Mouse (Mus musculus): Measurements from ENCODE around the gene Pard3b. TPM values are rescaled to one million over a fixed set of nuclear protein-coding genes. Genes with fewer than 3 reads are reported as not detected.

Pard3b gene
- total RNA-seq, 2 experiments from 2014 or later = 16.7 to 17.9 TPM

GRCm38 (mm10) chr1:61928131-61928761 lies 289.6 kb downstream of the Pard3b start:
- no peak for DNase-seq

DNA sequence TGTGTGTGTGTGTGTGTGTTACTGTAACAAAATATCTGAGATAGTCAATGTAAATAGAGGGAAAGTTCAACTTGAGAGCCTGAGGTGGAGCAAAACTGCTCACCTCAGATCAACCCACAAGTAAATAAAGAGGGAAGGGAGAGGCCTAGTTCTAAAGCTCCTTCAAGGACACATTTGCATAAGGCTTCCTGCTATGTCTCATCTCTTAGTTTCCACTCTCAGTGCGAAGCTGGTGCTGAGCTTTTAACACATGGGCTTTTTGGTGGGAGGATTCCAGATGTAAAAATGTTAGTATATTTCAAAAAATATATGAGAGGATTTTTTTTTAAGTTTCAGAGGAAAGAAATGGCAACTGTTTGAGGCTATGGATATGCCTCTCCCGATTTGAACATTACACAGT lies 294.9 kb downstream of the Pard3b start:
- DNase-seq = no peak

- DNase-seq = peak; percentile 10
These were observed 296.1 kb downstream of the Pard3b start for GRCm38 (mm10) chr1:61934760-61935159.

DNA sequence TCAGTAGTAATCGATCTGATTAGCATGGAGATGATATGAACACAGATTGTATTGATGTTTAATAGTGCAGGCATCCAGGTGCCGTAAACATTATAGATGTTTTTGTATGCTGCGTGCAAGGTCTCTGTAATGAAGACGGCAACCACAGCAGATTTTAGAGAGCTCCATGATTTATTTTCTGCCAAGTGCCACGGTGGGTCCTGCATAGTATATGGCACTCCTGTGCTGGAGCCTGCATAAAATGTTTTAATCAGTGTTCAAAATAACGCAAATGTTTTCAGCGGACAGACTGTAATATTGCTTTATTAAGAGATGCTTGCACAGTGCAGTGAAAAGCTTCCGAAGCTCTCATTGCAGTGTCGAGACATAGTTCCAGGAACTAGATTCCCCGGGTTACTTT lies 301.3 kb downstream of the Pard3b start:
- DNase-seq = no peak

DNA sequence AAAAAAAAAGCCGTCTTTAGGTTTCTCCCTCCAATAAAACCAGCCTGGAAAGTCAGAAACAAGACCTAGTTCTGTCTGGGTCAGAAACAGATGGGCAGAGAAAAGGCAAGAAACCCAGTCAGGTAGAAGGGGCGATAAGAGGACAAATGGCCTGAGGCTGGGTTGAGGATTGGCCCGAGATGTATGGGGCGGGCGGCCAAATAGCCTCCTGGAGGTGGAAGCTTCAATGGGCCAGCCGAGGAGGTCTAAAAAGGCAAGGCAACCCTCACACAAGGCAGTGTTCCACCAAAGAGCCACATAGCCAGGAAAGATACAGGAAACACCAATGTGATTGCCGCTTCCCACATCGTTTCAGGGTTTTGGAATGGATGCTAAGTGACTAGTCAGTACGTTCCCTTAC lies 322.9 kb downstream of the Pard3b start:
- no peak for DNase-seq

DNA sequence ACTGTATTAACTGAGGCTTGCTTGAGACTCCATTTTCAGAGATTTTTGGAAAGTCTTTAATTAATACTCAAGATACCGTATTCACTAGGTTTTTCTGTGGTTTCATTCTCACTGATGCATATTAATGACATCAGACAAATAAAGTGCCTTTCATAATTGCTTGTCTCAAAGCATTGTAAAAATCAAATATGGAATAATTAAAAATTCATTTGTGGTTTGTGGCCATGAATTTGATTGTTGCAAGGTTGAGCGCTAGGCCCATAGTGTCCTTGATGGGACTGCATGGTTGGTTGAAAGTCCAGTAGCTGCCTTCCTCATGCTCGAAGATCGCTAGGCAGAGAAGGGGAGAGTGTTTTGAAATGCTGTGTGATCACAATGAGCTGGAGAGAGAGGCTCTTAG lies 323.9 kb downstream of the Pard3b start:
- DNase-seq = no peak

GRCm38 (mm10) chr1:61967124-61967523 lies 328.5 kb downstream of the Pard3b start:
- DNase-seq = no peak

GRCm38 (mm10) chr1:61967807-61968206 lies 329.2 kb downstream of the Pard3b start:
- no peak for DNase-seq

DNA sequence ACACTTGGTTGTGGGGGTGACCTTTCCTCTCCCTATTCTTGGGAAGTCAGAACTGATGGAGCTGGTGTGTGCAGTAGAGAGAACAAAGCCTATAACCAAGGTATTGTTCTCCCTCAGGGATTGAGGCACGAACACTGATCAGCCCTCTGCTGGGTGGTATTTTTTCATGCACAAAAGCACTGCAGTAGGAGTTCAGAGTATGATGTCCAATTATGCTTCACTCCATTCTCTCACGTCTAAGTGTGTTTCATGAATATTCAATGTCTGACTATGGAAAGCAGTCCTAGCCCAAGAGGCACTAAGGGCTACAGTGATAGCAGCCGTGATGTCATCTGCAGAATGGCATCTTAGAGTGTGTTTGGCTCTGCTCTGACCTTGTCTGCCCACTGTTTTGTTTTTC lies 359.1 kb downstream of the Pard3b start:
- no peak for DNase-seq

GRCm38 (mm10) chr1:62008811-62009210 lies 370.2 kb downstream of the Pard3b start:
- no peak for DNase-seq

- DNase-seq = no peak
These were observed 373.1 kb downstream of the Pard3b start for GRCm38 (mm10) chr1:62011712-62012111.

- no peak for DNase-seq
These were observed 378.1 kb downstream of the Pard3b start for GRCm38 (mm10) chr1:62016536-62017300.

GRCm38 (mm10) chr1:62018276-62018675 lies 379.7 kb downstream of the Pard3b start:
- DNase-seq = no peak

GRCm38 (mm10) chr1:62019743-62020142 lies 381.1 kb downstream of the Pard3b start:
- DNase-seq = no peak

GRCm38 (mm10) chr1:62041718-62042117 lies 403.1 kb downstream of the Pard3b start:
- peak; percentile 52 for DNase-seq

DNA sequence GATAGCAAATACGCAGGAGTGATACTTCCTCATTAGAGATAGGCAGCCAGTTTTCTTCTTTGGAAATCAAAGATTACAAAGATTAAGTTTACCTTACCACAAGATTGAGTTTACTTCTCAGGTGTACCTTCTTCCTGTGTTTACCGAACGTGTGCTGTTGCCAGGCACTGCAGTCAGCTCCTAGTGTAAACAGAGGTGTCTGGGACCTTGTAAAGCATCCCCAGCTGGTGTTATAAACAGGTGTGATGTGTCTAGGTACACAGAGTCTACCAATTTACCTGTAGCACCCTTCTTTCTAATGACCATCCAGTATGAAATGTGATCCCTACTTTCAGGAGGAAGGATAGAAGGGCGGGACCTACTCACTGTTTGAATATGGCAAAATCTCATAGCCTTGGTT lies 410.0 kb downstream of the Pard3b start:
- DNase-seq = no peak

DNA sequence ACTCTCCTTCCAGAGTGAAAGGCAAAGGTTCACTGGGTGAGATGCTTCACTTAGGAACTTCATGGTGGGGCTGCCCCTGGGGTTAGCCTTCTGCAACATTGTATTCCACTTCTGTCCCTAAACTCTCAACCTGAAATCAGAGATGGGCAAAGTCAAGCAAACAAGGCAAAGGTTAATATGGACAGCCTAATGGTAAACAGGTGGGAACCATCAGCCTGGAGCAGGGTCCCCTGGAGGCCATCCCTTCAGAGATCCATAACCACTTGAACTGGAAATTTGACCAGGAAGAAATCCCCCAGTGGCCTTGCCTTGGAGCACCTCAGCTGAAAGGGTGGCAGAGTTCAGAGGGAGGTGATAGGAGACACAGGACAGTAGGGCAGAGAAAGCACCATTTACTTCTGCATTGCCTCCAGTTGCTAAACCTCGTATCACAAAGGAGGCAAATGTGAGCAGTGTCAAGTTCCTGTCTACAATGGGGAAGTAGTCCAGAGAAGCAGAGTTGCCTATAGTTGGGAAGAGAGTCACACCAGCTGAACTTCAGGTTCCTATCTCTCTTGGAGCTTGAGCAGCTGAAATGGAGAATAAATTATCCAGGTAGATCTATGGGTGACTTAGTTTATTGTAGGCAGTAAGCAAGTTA lies 412.7 kb downstream of the Pard3b start:
- no peak for DNase-seq

GRCm38 (mm10) chr1:62053167-62053638 lies 414.6 kb downstream of the Pard3b start:
- no peak for DNase-seq

- DNase-seq = no peak
These were observed 416.7 kb downstream of the Pard3b start for GRCm38 (mm10) chr1:62055280-62055679.

- DNase-seq = no peak
These were observed 432.0 kb downstream of the Pard3b start for GRCm38 (mm10) chr1:62070617-62071016.

DNA sequence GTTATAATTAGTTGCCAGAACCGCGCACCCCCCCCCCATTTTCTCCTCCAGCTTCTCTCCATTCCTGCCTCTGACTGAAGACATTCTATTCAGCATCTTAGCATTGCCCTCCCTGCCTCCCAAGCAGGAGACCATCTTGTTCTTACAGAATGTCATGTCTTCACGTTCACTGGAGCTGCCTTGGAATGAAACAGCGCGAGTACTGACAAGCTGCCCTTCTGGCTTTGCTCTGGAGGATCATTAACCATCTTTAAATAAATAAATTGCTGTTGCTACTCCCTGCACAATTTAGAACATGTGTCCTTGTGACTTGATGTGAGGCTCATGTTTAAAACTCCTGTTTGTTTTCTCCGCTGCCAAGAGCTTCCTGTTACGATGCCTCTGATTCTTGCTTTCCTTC lies 432.5 kb downstream of the Pard3b start:
- no peak for DNase-seq

DNA sequence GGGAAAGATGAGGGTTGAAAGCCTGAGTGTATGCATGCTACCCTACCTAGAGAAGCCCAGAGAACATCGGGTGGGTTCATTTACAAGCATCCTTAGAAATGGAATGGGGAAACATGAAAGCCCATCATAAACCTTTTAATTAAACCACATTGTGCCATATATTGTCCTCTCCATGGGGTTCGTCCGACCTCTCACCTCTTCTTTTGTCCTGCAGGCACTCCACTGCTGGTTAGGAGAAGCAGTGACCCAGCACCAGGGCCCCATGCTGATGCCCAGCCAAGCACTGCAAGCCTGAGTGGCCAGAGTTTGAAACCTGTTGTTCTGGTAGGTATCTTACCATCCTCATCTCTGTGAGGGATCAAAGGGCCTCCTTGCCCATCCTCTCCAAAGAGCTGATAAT lies 437.5 kb downstream of the Pard3b start:
- no peak for DNase-seq

DNA sequence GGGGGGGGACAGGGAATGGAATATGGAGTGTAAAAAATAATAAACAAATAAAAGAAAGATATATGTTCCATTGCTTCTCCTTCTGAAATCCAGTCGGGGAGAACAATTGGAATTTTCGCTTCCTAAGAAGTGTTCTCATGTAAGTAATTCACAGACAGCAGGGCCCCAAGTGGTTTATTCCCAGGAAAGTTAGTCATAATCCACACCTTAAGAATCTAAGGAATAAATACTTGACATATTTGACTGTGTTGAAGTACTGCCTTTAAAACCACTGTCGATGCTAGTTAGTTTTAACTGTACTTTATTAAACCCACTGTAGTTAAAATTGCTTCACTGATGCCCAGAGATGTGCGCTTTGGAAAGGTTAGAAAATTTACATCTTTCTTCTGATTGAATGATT lies 442.5 kb downstream of the Pard3b start:
- DNase-seq = no peak

DNA sequence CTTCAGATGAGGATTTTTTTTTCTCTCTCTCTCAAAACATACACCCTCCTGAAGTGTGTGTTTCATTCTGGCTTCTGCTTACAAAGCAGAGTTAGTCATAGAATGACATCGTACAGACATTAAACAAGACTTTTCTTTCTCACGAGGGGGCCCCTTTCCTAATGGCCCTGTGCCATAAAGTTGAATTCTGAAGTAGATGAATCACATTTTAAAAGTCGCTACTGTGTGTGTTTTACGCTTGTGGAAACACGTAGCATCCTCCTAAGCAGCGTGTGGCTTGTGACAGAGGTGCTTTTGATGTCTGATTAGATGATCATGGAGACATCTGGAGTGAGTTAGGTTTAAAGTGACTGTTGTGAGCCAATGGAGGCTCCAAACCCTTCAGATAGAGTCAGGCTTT lies 447.4 kb downstream of the Pard3b start:
- DNase-seq = no peak

Data from heart, postnatal 4 days (tissue).